Mouse (Mus musculus): ENCODE data around the gene Mrm2. TPM values are rescaled to one million over a fixed set of nuclear protein-coding genes. Genes with fewer than 3 reads are reported as not detected.

Gene Mrm2
- polyA plus RNA-seq, 1 experiment from 2014 or later = 7.5 TPM

GRCm38 (mm10) chr5:140292152-140292551, 39.5 kb downstream of the Mrm2 start:
- Histone ChIP-seq H3K27ac (ENCODE audit: low read length) (no peak overlapping the region), H3K27me3 (ENCODE audit: control insufficient read depth, insufficient read depth, low read depth, low read length) (no peaks in the 10 kb centered on the region), H3K4me3 (ENCODE audit: low read depth, low read length) (no peak overlapping the region), H3K9me3 (replicated peaks; ENCODE audit: control insufficient read depth, low read length) (no peaks in the 10 kb centered on the region), H3K9ac (ENCODE audit: low read depth, low read length) (no peak overlapping the region), H3K4me2 (ENCODE audit: low read depth, low read length) (no peak overlapping the region), H3K36me3 (ENCODE audit: control insufficient read depth, insufficient read depth) (peaks cover 23% of the 10 kb centered on the region), H3K4me1 (ENCODE audit: control insufficient read depth, low read depth, low read length) (no peaks in the 10 kb centered on the region)
- no peak for ATAC-seq (ENCODE audit: low read depth)
- 58% methylated on average over 1 of the region's 1 CpGs for WGBS (ENCODE audit: insufficient replicate concordance)

- H3K4me1 ChIP-seq (ENCODE audit: control insufficient read depth, low read depth, low read length) = no peaks in the 10 kb centered on the region
- ATAC-seq (ENCODE audit: low read depth) = no peak
- no peaks in the 10 kb centered on the region for H3K27me3 ChIP-seq (ENCODE audit: control insufficient read depth, insufficient read depth, low read depth, low read length)
- no peak overlapping the region for H3K4me2 ChIP-seq (ENCODE audit: low read depth, low read length)
- no peak overlapping the region for H3K27ac ChIP-seq (ENCODE audit: low read length)
- H3K4me3 ChIP-seq (ENCODE audit: low read depth, low read length) = no peak overlapping the region
- H3K36me3 ChIP-seq (ENCODE audit: control insufficient read depth, insufficient read depth) = peaks cover 18% of the 10 kb centered on the region
- no peak overlapping the region for H3K9ac ChIP-seq (ENCODE audit: low read depth, low read length)
- no peaks in the 10 kb centered on the region for H3K9me3 ChIP-seq (replicated peaks; ENCODE audit: control insufficient read depth, low read length)
- 71% methylated on average over 2 of the region's 2 CpGs for WGBS (ENCODE audit: insufficient replicate concordance)
These were observed 42.5 kb downstream of the Mrm2 start for GRCm38 (mm10) chr5:140289161-140289560.

GRCm38 (mm10) chr5:140288287-140288686, 43.4 kb downstream of the Mrm2 start:
- no peak overlapping the region for H3K27ac ChIP-seq (ENCODE audit: low read length)
- no peaks in the 10 kb centered on the region for H3K9me3 ChIP-seq (replicated peaks; ENCODE audit: control insufficient read depth, low read length)
- no peak overlapping the region for H3K9ac ChIP-seq (ENCODE audit: low read depth, low read length)
- H3K36me3 ChIP-seq (ENCODE audit: control insufficient read depth, insufficient read depth) = peaks cover 18% of the 10 kb centered on the region
- WGBS (ENCODE audit: insufficient replicate concordance) = 80% methylated on average over 3 of the region's 3 CpGs
- no peak for ATAC-seq (ENCODE audit: low read depth)
- no peaks in the 10 kb centered on the region for H3K4me1 ChIP-seq (ENCODE audit: control insufficient read depth, low read depth, low read length)
- H3K27me3 ChIP-seq (ENCODE audit: control insufficient read depth, insufficient read depth, low read depth, low read length) = no peaks in the 10 kb centered on the region
- no peak overlapping the region for H3K4me3 ChIP-seq (ENCODE audit: low read depth, low read length)
- no peak overlapping the region for H3K4me2 ChIP-seq (ENCODE audit: low read depth, low read length)

GRCm38 (mm10) chr5:140284761-140285160, 46.9 kb downstream of the Mrm2 start:
- Histone ChIP-seq H3K27ac (ENCODE audit: low read length) (no peak overlapping the region), H3K4me2 (ENCODE audit: low read depth, low read length) (no peak overlapping the region), H3K9me3 (replicated peaks; ENCODE audit: control insufficient read depth, low read length) (no peaks in the 10 kb centered on the region), H3K9ac (ENCODE audit: low read depth, low read length) (no peak overlapping the region), H3K4me1 (ENCODE audit: control insufficient read depth, low read depth, low read length) (no peaks in the 10 kb centered on the region), H3K27me3 (ENCODE audit: control insufficient read depth, insufficient read depth, low read depth, low read length) (no peaks in the 10 kb centered on the region), H3K36me3 (ENCODE audit: control insufficient read depth, insufficient read depth) (peaks cover 5% of the 10 kb centered on the region), H3K4me3 (ENCODE audit: low read depth, low read length) (no peak overlapping the region)
- ATAC-seq (ENCODE audit: low read depth) = no peak
- WGBS (ENCODE audit: insufficient replicate concordance) = 69% methylated on average over 2 of the region's 2 CpGs

- Histone ChIP-seq H3K4me2 (ENCODE audit: low read depth, low read length) (no peak overlapping the region), H3K4me1 (ENCODE audit: control insufficient read depth, low read depth, low read length) (no peaks in the 10 kb centered on the region), H3K27me3 (ENCODE audit: control insufficient read depth, insufficient read depth, low read depth, low read length) (no peaks in the 10 kb centered on the region), H3K4me3 (ENCODE audit: low read depth, low read length) (no peak overlapping the region), H3K36me3 (ENCODE audit: control insufficient read depth, insufficient read depth) (peaks cover under 1% of the 10 kb centered on the region), H3K27ac (ENCODE audit: low read length) (no peak overlapping the region), H3K9me3 (replicated peaks; ENCODE audit: control insufficient read depth, low read length) (no peaks in the 10 kb centered on the region), H3K9ac (ENCODE audit: low read depth, low read length) (no peak overlapping the region)
- no peak for ATAC-seq (ENCODE audit: low read depth)
- WGBS (ENCODE audit: insufficient replicate concordance) = 85% methylated on average over 2 of the region's 2 CpGs
These were observed 47.7 kb downstream of the Mrm2 start for GRCm38 (mm10) chr5:140284011-140284410.

GRCm38 (mm10) chr5:140282900-140283299, 48.8 kb downstream of the Mrm2 start:
- Histone ChIP-seq H3K36me3 (ENCODE audit: control insufficient read depth, insufficient read depth) (no peaks in the 10 kb centered on the region; the same call in 1 of the 2 replicates), H3K9ac (ENCODE audit: low read depth, low read length) (no peak overlapping the region), H3K27me3 (ENCODE audit: control insufficient read depth, insufficient read depth, low read depth, low read length) (no peaks in the 10 kb centered on the region), H3K4me3 (ENCODE audit: low read depth, low read length) (no peak overlapping the region), H3K27ac (ENCODE audit: low read length) (no peak overlapping the region), H3K4me2 (ENCODE audit: low read depth, low read length) (no peak overlapping the region), H3K4me1 (ENCODE audit: control insufficient read depth, low read depth, low read length) (no peaks in the 10 kb centered on the region), H3K9me3 (replicated peaks; ENCODE audit: control insufficient read depth, low read length) (no peaks in the 10 kb centered on the region)
- no peak for ATAC-seq (ENCODE audit: low read depth)
- WGBS (ENCODE audit: insufficient replicate concordance) = 77% methylated on average over 3 of the region's 3 CpGs

GRCm38 (mm10) chr5:140282376-140282775, 49.3 kb downstream of the Mrm2 start:
- 81% methylated on average over 8 of the region's 8 CpGs for WGBS (ENCODE audit: insufficient replicate concordance)
- no peak for ATAC-seq (ENCODE audit: low read depth)
- H3K27ac ChIP-seq (ENCODE audit: low read length) = no peak overlapping the region
- H3K4me2 ChIP-seq (ENCODE audit: low read depth, low read length) = no peak overlapping the region
- H3K36me3 ChIP-seq (ENCODE audit: control insufficient read depth, insufficient read depth) = no peaks in the 10 kb centered on the region; the same call in 1 of the 2 replicates
- H3K27me3 ChIP-seq (ENCODE audit: control insufficient read depth, insufficient read depth, low read depth, low read length) = no peaks in the 10 kb centered on the region
- no peaks in the 10 kb centered on the region for H3K4me1 ChIP-seq (ENCODE audit: control insufficient read depth, low read depth, low read length)
- no peak overlapping the region for H3K9ac ChIP-seq (ENCODE audit: low read depth, low read length)
- no peak overlapping the region for H3K4me3 ChIP-seq (ENCODE audit: low read depth, low read length)
- no peaks in the 10 kb centered on the region for H3K9me3 ChIP-seq (replicated peaks; ENCODE audit: control insufficient read depth, low read length)

- no peaks in the 10 kb centered on the region; the same call in 1 of the 2 replicates for H3K36me3 ChIP-seq (ENCODE audit: control insufficient read depth, insufficient read depth)
- WGBS (ENCODE audit: insufficient replicate concordance) = 77% methylated on average over 9 of the region's 9 CpGs
- H3K4me2 ChIP-seq (ENCODE audit: low read depth, low read length) = no peak overlapping the region
These were observed 51.5 kb downstream of the Mrm2 start for GRCm38 (mm10) chr5:140280205-140280604.

More at GRCm38 (mm10) chr5:140280205-140280604, 51.5 kb downstream of the Mrm2 start:
- no peaks in the 10 kb centered on the region for H3K27me3 ChIP-seq (ENCODE audit: control insufficient read depth, insufficient read depth, low read depth, low read length)
- H3K4me1 ChIP-seq (ENCODE audit: control insufficient read depth, low read depth, low read length) = no peaks in the 10 kb centered on the region
- H3K9ac ChIP-seq (ENCODE audit: low read depth, low read length) = no peak overlapping the region
- H3K27ac ChIP-seq (ENCODE audit: low read length) = no peak overlapping the region
- H3K4me3 ChIP-seq (ENCODE audit: low read depth, low read length) = no peak overlapping the region
- H3K9me3 ChIP-seq (replicated peaks; ENCODE audit: control insufficient read depth, low read length) = no peaks in the 10 kb centered on the region
- ATAC-seq (ENCODE audit: low read depth) = no peak

Data from liver, embryonic 16.5 days (tissue).